Mouse (Mus musculus): ENCODE measurements at regions not wholly inside any gene's neighbourhood (a gene's known extent, or its start where the extent isn't known, plus 50 kb on each side); places are given as distances from the start of the nearest gene placed in this dataset.

DNA sequence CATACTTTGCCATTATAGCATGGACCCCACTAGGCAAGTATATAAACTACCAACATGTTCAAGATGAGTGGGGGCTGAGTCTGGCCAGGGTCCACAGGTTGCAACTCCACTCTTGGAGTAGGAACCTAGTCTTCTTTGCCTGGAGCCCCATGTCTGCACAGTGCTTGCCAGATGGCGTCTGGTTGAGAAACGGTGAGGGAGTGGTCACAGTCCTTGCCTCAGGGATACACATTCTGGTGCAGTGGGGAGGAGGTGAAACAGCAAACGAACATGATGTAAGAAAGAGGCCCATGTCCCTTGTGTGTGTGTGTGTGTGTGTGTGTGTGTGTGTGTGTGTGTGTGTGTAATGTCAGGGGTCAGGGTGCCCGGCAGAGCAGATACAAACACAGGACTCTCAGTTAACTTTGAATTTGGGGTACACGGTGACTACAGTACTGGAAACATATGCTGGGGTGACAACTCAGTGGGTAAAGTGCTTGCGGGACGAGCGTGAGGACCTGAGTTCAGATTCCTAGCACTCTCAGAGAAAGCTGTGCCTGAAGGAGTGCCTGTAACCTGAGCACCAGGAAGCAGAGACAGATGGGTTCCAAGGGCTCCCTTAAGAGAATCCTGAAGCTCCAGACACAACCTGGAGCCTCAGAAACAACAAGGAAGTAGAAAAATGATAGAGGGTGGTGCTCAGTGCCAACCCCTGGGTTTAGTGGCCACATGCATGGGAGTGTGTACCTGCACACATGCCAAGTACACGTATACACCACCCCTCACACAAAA is 373.8 kb downstream of the Wdr11 start:
- no peak for TF ChIP-seq CTCF (IDR thresholded peaks at IDR 0.05; ENCODE audit: control insufficient read depth, insufficient read depth, insufficient read length)
- TF ChIP-seq CEBPB (IDR thresholded peaks at IDR 0.05; ENCODE audit: low read depth): no peak

Data from C2C12 (cell line).